Mouse (Mus musculus): ENCODE measurements around the gene Purb.
A peak's percentile ranks its signal among the peaks of the same experiment; 100 is the strongest.

Gene Purb

DNA sequence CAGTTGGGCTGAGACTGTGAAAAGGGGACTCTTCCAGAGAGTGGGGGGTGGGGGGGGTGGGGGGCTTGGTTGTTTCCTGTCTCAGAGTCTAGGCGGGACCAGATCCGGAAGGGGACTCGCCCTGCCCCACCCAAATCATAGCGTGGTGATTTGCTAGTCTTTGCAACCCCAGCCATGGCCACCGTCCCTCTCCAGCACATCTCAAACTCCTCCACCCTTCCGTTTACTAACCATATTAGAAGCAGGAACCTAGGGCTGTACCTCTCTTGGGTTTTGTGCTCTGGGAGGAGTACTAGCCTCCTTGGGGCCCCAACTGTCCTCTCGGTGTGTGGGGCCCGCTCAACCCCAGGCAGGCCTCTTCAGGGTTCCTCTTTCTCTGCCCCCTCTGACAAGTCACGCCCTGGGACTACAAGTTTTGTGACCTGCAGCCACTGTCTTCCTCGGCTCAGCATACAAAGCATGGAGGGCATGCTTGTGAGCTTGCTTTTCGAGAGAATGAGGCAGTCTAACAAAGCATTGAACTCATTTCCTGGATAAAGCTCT lies 43.8 kb upstream of the Purb start:
- Histone ChIP-seq H3K9me3 (ENCODE audit: low read length) (no peaks in the 10 kb centered on the region), H3K4me3 (replicated peaks; ENCODE audit: low read length) (peak overlapping the region; percentile 41; the same call in 1 of the 2 replicates), H3K27me3 (ENCODE audit: insufficient read depth, low read length) (no peaks in the 10 kb centered on the region), H3K36me3 (ENCODE audit: insufficient read depth, low read length) (peaks cover 31% of the 10 kb centered on the region), H3K4me1 (replicated peaks; ENCODE audit: low read depth, low read length) (peaks cover 53% of the 10 kb centered on the region)
- TF ChIP-seq CTCF (conservative IDR thresholded peaks at IDR 0.05; ENCODE audit: low read length) (no peak), POU5F1 (IDR thresholded peaks at IDR 0.05; ENCODE audit: borderline replicate concordance, low read length) (no peak), NANOG (IDR thresholded peaks at IDR 0.05; ENCODE audit: borderline replicate concordance, low read length) (no peak)

GRCm38 (mm10) chr11:6514837-6515236 lies 39.1 kb upstream of the Purb start:
- Histone ChIP-seq H3K9me3 (ENCODE audit: low read length) (no peaks in the 10 kb centered on the region), H3K36me3 (ENCODE audit: insufficient read depth, low read length) (peaks cover 31% of the 10 kb centered on the region), H3K4me3 (replicated peaks; ENCODE audit: low read length) (peak overlapping the region; percentile 46; the same call in 1 of the 2 replicates), H3K4me1 (replicated peaks; ENCODE audit: low read depth, low read length) (peaks cover 49% of the 10 kb centered on the region), H3K27me3 (ENCODE audit: insufficient read depth, low read length) (no peaks in the 10 kb centered on the region)
- TF ChIP-seq NANOG (IDR thresholded peaks at IDR 0.05; ENCODE audit: borderline replicate concordance, low read length) = no peak
- no peak for TF ChIP-seq CTCF (conservative IDR thresholded peaks at IDR 0.05; ENCODE audit: low read length)

DNA sequence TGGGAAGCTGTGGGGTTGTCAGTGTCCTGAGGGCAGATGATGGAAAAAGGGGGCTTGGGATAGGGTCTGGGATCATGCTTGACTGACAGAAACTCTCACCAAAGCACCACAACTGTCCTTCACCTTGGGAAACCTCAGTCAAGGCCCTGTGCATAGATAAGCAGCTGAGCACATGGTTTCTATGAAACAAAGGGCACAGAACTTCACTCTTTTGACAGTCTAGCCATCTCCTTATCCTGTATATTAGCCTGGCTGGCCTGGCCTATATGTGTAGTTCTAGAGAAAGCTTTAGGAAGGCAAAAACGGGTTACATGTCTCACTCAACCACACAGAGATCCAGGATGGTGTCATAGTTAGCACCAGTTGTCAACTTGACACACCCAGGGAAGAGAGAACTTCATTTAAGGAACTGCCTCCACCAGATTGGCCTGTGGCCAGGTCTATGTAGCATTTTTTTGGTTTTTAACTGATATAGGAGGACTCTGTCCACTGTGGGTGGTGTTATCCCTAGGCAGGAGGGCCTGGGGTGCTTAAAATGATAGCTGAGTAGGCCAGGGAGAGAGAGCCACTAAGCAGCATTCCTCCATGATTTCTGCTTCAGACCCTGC lies 32.7 kb upstream of the Purb start:
- no peaks in the 10 kb centered on the region for H3K27me3 ChIP-seq (ENCODE audit: insufficient read depth, low read length)
- peaks cover 12% of the 10 kb centered on the region; the same call in 1 of the 2 replicates for H3K36me3 ChIP-seq (ENCODE audit: insufficient read depth, low read length)
- TF ChIP-seq CTCF (conservative IDR thresholded peaks at IDR 0.05; ENCODE audit: low read length) (no peak), NANOG (IDR thresholded peaks at IDR 0.05; ENCODE audit: borderline replicate concordance, low read length) (no peak), POU5F1 (IDR thresholded peaks at IDR 0.05; ENCODE audit: borderline replicate concordance, low read length) (no peak)
- no peaks in the 10 kb centered on the region for H3K9me3 ChIP-seq (ENCODE audit: low read length)
- H3K4me3 ChIP-seq (replicated peaks; ENCODE audit: low read length) = no peak overlapping the region
- peaks cover 28% of the 10 kb centered on the region for H3K4me1 ChIP-seq (replicated peaks; ENCODE audit: low read depth, low read length)

DNA sequence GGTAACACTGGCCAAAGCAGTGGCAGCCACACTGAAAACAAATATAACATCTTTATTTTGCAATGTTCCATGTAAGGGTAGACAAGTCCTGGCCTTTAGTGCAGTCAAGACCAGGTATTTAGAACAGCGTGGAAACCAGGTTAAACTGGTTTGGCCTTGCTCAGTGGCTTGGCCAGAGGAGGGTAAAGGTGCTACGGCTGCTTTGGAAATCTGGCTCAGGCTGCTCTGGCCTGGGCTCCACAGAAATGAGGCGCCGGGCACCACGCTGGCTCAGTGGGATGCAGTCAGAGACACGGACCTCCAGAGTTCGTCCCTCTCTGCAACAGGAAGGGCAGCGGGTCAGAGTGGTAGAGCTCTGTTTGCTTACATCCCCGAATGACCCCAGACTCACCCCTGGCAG lies 30.8 kb upstream of the Purb start:
- H3K27me3 ChIP-seq (ENCODE audit: insufficient read depth, low read length) = no peaks in the 10 kb centered on the region
- no peak for TF ChIP-seq POU5F1 (IDR thresholded peaks at IDR 0.05; ENCODE audit: borderline replicate concordance, low read length)

DNA sequence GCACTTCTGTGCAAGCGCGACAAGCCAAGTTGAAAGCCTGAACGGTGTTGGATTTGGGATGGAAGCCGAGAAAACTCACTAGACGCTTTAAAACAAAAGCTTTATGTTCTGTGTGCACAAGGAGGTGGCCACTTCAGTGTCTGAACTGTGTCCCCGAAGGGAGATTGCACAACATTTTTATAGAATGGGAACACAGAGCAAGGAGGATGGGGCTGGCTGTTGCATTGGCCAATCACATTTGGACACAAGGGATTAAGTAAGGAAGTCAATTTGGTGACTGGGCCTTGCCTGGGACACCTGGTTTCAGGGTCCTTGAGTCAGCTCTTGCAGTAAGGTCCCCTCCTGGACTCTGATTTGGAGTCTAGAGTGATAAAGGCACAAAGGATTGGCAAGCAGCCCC lies 29.0 kb upstream of the Purb start:
- Histone ChIP-seq H3K27me3 (ENCODE audit: insufficient read depth, low read length) (no peaks in the 10 kb centered on the region), H3K9me3 (ENCODE audit: low read length) (no peaks in the 10 kb centered on the region), H3K4me3 (replicated peaks; ENCODE audit: low read length) (no peak overlapping the region), H3K36me3 (ENCODE audit: insufficient read depth, low read length) (peaks cover 10% of the 10 kb centered on the region; the same call in 1 of the 2 replicates), H3K4me1 (replicated peaks; ENCODE audit: low read depth, low read length) (peaks cover 25% of the 10 kb centered on the region)
- TF ChIP-seq NANOG (IDR thresholded peaks at IDR 0.05; ENCODE audit: borderline replicate concordance, low read length) = no peak
- TF ChIP-seq POU5F1 (IDR thresholded peaks at IDR 0.05; ENCODE audit: borderline replicate concordance, low read length) = no peak
- TF ChIP-seq CTCF (conservative IDR thresholded peaks at IDR 0.05; ENCODE audit: low read length) = no peak

More for the DNA sequence above, 30.8 kb upstream of the Purb start:
- H3K4me3 ChIP-seq (replicated peaks; ENCODE audit: low read length) = no peak overlapping the region
- peaks cover 25% of the 10 kb centered on the region for H3K4me1 ChIP-seq (replicated peaks; ENCODE audit: low read depth, low read length)
- no peaks in the 10 kb centered on the region for H3K9me3 ChIP-seq (ENCODE audit: low read length)
- H3K36me3 ChIP-seq (ENCODE audit: insufficient read depth, low read length) = peaks cover 10% of the 10 kb centered on the region; the same call in 1 of the 2 replicates

GRCm38 (mm10) chr11:6504226-6504625 lies 28.5 kb upstream of the Purb start:
- Histone ChIP-seq H3K4me1 (replicated peaks; ENCODE audit: low read depth, low read length) (peaks cover 25% of the 10 kb centered on the region), H3K36me3 (ENCODE audit: insufficient read depth, low read length) (peaks cover 10% of the 10 kb centered on the region; the same call in 1 of the 2 replicates), H3K4me3 (replicated peaks; ENCODE audit: low read length) (no peak overlapping the region), H3K9me3 (ENCODE audit: low read length) (no peaks in the 10 kb centered on the region), H3K27me3 (ENCODE audit: insufficient read depth, low read length) (no peaks in the 10 kb centered on the region)
- no peak for TF ChIP-seq CTCF (conservative IDR thresholded peaks at IDR 0.05; ENCODE audit: low read length)
- TF ChIP-seq POU5F1 (IDR thresholded peaks at IDR 0.05; ENCODE audit: borderline replicate concordance, low read length) = no peak
- no peak for TF ChIP-seq NANOG (IDR thresholded peaks at IDR 0.05; ENCODE audit: borderline replicate concordance, low read length)

GRCm38 (mm10) chr11:6502506-6502905 lies 26.8 kb upstream of the Purb start:
- Histone ChIP-seq H3K9me3 (ENCODE audit: low read length) (no peaks in the 10 kb centered on the region), H3K36me3 (ENCODE audit: insufficient read depth, low read length) (peaks cover 10% of the 10 kb centered on the region; the same call in 1 of the 2 replicates), H3K4me3 (replicated peaks; ENCODE audit: low read length) (no peak overlapping the region), H3K4me1 (replicated peaks; ENCODE audit: low read depth, low read length) (peaks cover 25% of the 10 kb centered on the region), H3K27me3 (ENCODE audit: insufficient read depth, low read length) (no peaks in the 10 kb centered on the region)
- no peak for TF ChIP-seq NANOG (IDR thresholded peaks at IDR 0.05; ENCODE audit: borderline replicate concordance, low read length)
- no peak for TF ChIP-seq POU5F1 (IDR thresholded peaks at IDR 0.05; ENCODE audit: borderline replicate concordance, low read length)
- TF ChIP-seq CTCF (conservative IDR thresholded peaks at IDR 0.05; ENCODE audit: low read length) = no peak

GRCm38 (mm10) chr11:6497311-6497948 lies 21.7 kb upstream of the Purb start:
- Histone ChIP-seq H3K36me3 (ENCODE audit: insufficient read depth, low read length) (no peaks in the 10 kb centered on the region), H3K27me3 (ENCODE audit: insufficient read depth, low read length) (no peaks in the 10 kb centered on the region), H3K9me3 (ENCODE audit: low read length) (no peaks in the 10 kb centered on the region), H3K4me1 (replicated peaks; ENCODE audit: low read depth, low read length) (peaks cover 43% of the 10 kb centered on the region), H3K4me3 (replicated peaks; ENCODE audit: low read length) (no peak overlapping the region)
- TF ChIP-seq CTCF (conservative IDR thresholded peaks at IDR 0.05; ENCODE audit: low read length) (no peak), POU5F1 (IDR thresholded peaks at IDR 0.05; ENCODE audit: borderline replicate concordance, low read length) (no peak), NANOG (IDR thresholded peaks at IDR 0.05; ENCODE audit: borderline replicate concordance, low read length) (no peak)
